Mouse (Mus musculus) myocyte (in vitro differentiated cells): ENCODE data around the gene Efna4.

ENCODE experiments used
- CEBPB ChIP-seq: IDR thresholded peaks from 2 replicates; pipeline ENCODE4 v1.6.1; 2011; ENCODE audit warnings: mild to moderate bottlenecking, moderate library complexity; ENCODE audit not compliant: poor library complexity, insufficient read depth, severe bottlenecking
- E2F4 ChIP-seq: IDR thresholded peaks from one replicate; pipeline ENCODE4 v1.6.1; 2011; ENCODE audit warnings: mild to moderate bottlenecking, control low read depth, moderate library complexity; ENCODE audit not compliant: insufficient read depth
- MAX ChIP-seq: IDR thresholded peaks from one replicate; pipeline ENCODE4 v1.6.1; 2011; ENCODE audit warnings: low read depth, mild to moderate bottlenecking, control low read depth
- MYOG ChIP-seq, 3 experiments: IDR thresholded peaks; one replicate each; pipeline ENCODE4 v1.6.1; 2011; ENCODE audit warnings: control low read depth in 2 of 3, low read depth in 2 of 3, mild to moderate bottlenecking in 2 of 3; ENCODE audit not compliant: insufficient read length in 2 of 3, control insufficient read depth in 1 of 3, insufficient read depth in 1 of 3
- POLR2A ChIP-seq: IDR thresholded peaks from one replicate; pipeline ENCODE4 v1.6.1; 2011; ENCODE audit warnings: low read depth, mild to moderate bottlenecking, control low read depth, moderate library complexity; ENCODE audit not compliant: insufficient read length
- SRF ChIP-seq: IDR thresholded peaks from one replicate; pipeline ENCODE4 v1.6.1; 2011; ENCODE audit warnings: low read depth; ENCODE audit not compliant: control insufficient read depth, insufficient read length
- USF1 ChIP-seq: IDR thresholded peaks from one replicate; pipeline ENCODE4 v1.6.1; 2011; ENCODE audit warnings: low read depth, mild to moderate bottlenecking, control low read depth, moderate library complexity

GRCm38 (mm10) chr3:89305105-89305504 is 32.7 kb downstream of the Efna4 start:
- no peak for TF ChIP-seq POLR2A
- no peak for TF ChIP-seq USF1
- no peak for TF ChIP-seq CEBPB
- TF ChIP-seq E2F4, result no peak
- TF ChIP-seq SRF, result no peak
- TF ChIP-seq MAX, result no peak
- TF ChIP-seq MYOG (IDR thresholded peaks at IDR 0.05; ENCODE audit: control insufficient read depth in 1 of 3, insufficient read depth in 1 of 3, insufficient read length in 2 of 3, low read depth in 2 of 3), result no peak
